8 mouse cellular contexts compared by ENCODE assay signal in genomic region chr11:120948328-120948727, GRCm38 (mm10). TPM values are rescaled to one million over a fixed set of nuclear protein-coding genes. Genes with fewer than 3 reads are reported as not detected.
DNase-seq lines count a peak whose midpoint lies in the region; ATAC-seq and TF ChIP-seq lines count a peak whose summit lies in the region.

Gene Slc16a3 (plus strand): TSS chr11:120948480.

- TF ChIP-seq CTCF in olfactory bulb, adult 2 months (IDR thresholded peaks at IDR 0.05; ENCODE audit: insufficient read depth, low read depth, low read length): no peak

- WGBS in heart, embryonic 10.5 days: 21% methylated on average over 12 of the region's 12 CpGs
- WGBS in liver, embryonic 11.5 days: 13% methylated on average over 12 of the region's 12 CpGs
- 41% methylated on average over 12 of the region's 12 CpGs for WGBS in olfactory bulb, adult 2 months

- peak within 1 kb of the TSS; percentile 90 for H3K4me2 ChIP-seq in liver, embryonic 11.5 days

- H3K4me3 ChIP-seq in heart, embryonic 10.5 days: peak within 1 kb of the TSS; percentile 69
- peak within 1 kb of the TSS; percentile 76 to 86 for H3K4me3 ChIP-seq in ES-E14 (ENCODE audit: insufficient read depth in 1 of 2, low read depth in 1 of 2, low read length in 2 of 2, poor library complexity in 1 of 2, severe bottlenecking in 1 of 2)
- H3K4me3 ChIP-seq in liver, embryonic 11.5 days (ENCODE audit: low read depth, low read length): peak within 1 kb of the TSS; percentile 87
- peak within 1 kb of the TSS; percentile 36 for H3K4me3 ChIP-seq in olfactory bulb, adult 2 months (ENCODE audit: insufficient read depth, low read depth, low read length)

- no peaks in the 10 kb centered on the region for H3K9me3 ChIP-seq in heart, embryonic 10.5 days
- no peaks in the 10 kb centered on the region for H3K9me3 ChIP-seq in ES-E14 (ENCODE audit: control insufficient read depth, insufficient read depth, low read depth, low read length)
- no peaks in the 10 kb centered on the region for H3K9me3 ChIP-seq in liver, embryonic 11.5 days (ENCODE audit: control insufficient read depth, low read length)

- no peak for DNase-seq in heart, embryonic 10.5 days (ENCODE audit: low spot score)
- no peak for DNase-seq in heart, postnatal 25 days (ENCODE audit: low spot score)
- DNase-seq in ES-E14 (ENCODE audit: low read depth, low spot score): no peak
- DNase-seq in gastrocnemius, postnatal 25 days: no peak
- no peak for DNase-seq in liver, embryonic 11.5 days (ENCODE audit: low spot score)
- no peak for DNase-seq in adrenal gland, adult 2 months
- no peak for DNase-seq in left cerebral cortex, postnatal 14 days (ENCODE audit: low spot score in 2 of 2)

- H3K36me3 ChIP-seq in heart, embryonic 10.5 days: no peaks in the 10 kb centered on the region; the same call in 1 of the 2 replicates
- H3K36me3 ChIP-seq in ES-E14 (ENCODE audit: control insufficient read depth, insufficient read depth, low read length, poor library complexity, severe bottlenecking): peaks cover 8% of the 10 kb centered on the region; the same call in 1 of the 2 replicates
- H3K36me3 ChIP-seq in liver, embryonic 11.5 days (ENCODE audit: control insufficient read depth, insufficient read depth, low read length): no peaks in the 10 kb centered on the region

- peak within 1 kb of the TSS; percentile 97 for H3K27ac ChIP-seq in heart, embryonic 10.5 days
- peak within 1 kb of the TSS; percentile 16; the same call in 1 of the 2 replicates for H3K27ac ChIP-seq in ES-E14 (ENCODE audit: insufficient read depth, low read depth, low read length, poor library complexity, severe bottlenecking)
- peak within 1 kb of the TSS; percentile 91 for H3K27ac ChIP-seq in liver, embryonic 11.5 days (ENCODE audit: low read depth, low read length)
- no peak within 1 kb of the TSS for H3K27ac ChIP-seq in olfactory bulb, adult 2 months (ENCODE audit: insufficient read depth, low read depth, low read length)

- intact Hi-C loops in heart, postnatal 25 days (cut with DNase I): no loop called here
- intact Hi-C loops in left cerebral cortex, postnatal 14 days (cut with DNase I): no loop called here

- H3K9ac ChIP-seq in ES-E14 (ENCODE audit: insufficient read depth, low read depth, low read length, poor library complexity, severe bottlenecking): peak within 1 kb of the TSS; percentile 77
- H3K9ac ChIP-seq in liver, embryonic 11.5 days (ENCODE audit: low read depth, low read length): peak within 1 kb of the TSS; percentile 97

- no peak for ATAC-seq in liver, embryonic 11.5 days (replicated peaks; ENCODE audit: low FRiP score)

- TF ChIP-seq POLR2A in olfactory bulb, adult 2 months (IDR thresholded peaks at IDR 0.05; ENCODE audit: insufficient read depth, low read depth, low read length): no peak

- peaks cover 47% of the 10 kb centered on the region for H3K4me1 ChIP-seq in heart, embryonic 10.5 days
- H3K4me1 ChIP-seq in ES-E14 (ENCODE audit: control insufficient read depth in 2 of 2, insufficient read depth in 2 of 2, low read length in 2 of 2, poor library complexity in 1 of 2): peaks cover 3 to 42% of the 10 kb centered on the region in 2 experiments; a peak in 3 of 4 replicates
- H3K4me1 ChIP-seq in liver, embryonic 11.5 days (replicated peaks; ENCODE audit: control insufficient read depth, insufficient read depth, low read length): peaks cover 28% of the 10 kb centered on the region
- H3K4me1 ChIP-seq in olfactory bulb, adult 2 months (ENCODE audit: control insufficient read depth, insufficient read depth, low read length): peaks cover 27% of the 10 kb centered on the region

- in situ Hi-C loops in ES-E14 (cut with MboI; ENCODE audit: low sequenced_read_pairs in 2 of 2, unreplicated experiment in 2 of 2): no loop called here

- peaks cover 9% of the 10 kb centered on the region; the same call in 1 of the 2 replicates for H3K27me3 ChIP-seq in heart, embryonic 10.5 days (ENCODE audit: insufficient read depth, poor library complexity, severe bottlenecking)
- H3K27me3 ChIP-seq in liver, embryonic 11.5 days (replicated peaks; ENCODE audit: control insufficient read depth, insufficient read depth, low read length): no peaks in the 10 kb centered on the region

TF ChIP-seq in ES-E14, 5 proteins besides CTCF, POLR2A, EP300 and RAD21:
- TF ChIP-seq ZNF384 (IDR thresholded peaks at IDR 0.05; ENCODE audit: low read depth, low read length): no peak
- TF ChIP-seq HCFC1 (IDR thresholded peaks at IDR 0.05; ENCODE audit: borderline replicate concordance, insufficient read depth, low read length): no peak
- no peak for TF ChIP-seq MAFK (IDR thresholded peaks at IDR 0.05; ENCODE audit: insufficient read depth, low read depth, low read length)
- no peak for TF ChIP-seq ZC3H11A (IDR thresholded peaks at IDR 0.05; ENCODE audit: borderline replicate concordance, low read depth, low read length)
- TF ChIP-seq CHD2 (IDR thresholded peaks at IDR 0.05; ENCODE audit: low read depth, low read length): no peak

RNA-seq across cellular contexts. Expression of gene Slc16a3, which starts in this region (rescaled TPM):
- 416 and 440 TPM in 2 replicates for polyA plus RNA-seq in heart, embryonic 10.5 days (2016; fragmentation: Nextera tagmentation; extraction: Ambion mirVana)
- total RNA-seq in heart, postnatal 25 days (2021): 1 to 10 TPM in 1 of 2 experiments, under 1 TPM in 1; 0.87 to 2.1 TPM
- total RNA-seq in ES-E14 (2012; rRNA removed): 261 and 568 TPM in 2 replicates
- 100 to 1,000 TPM; 313 to 418 TPM for total RNA-seq in gastrocnemius, postnatal 25 days (2021)
- polyA plus RNA-seq in liver, embryonic 11.5 days (2014; fragmentation: Nextera tagmentation; extraction: Ambion mirVana): 257 and 272 TPM in 2 replicates
- not detected in 2 replicates for polyA plus RNA-seq in olfactory bulb, adult 2 months (2012; ENCODE audit: insufficient read depth, insufficient read length, low replicate concordance, missing spikeins)
- 1 to 10 TPM; 1.2 to 1.3 TPM for total RNA-seq in adrenal gland, adult 2 months (2021)
- polyA plus RNA-seq in adrenal gland, adult 2 months (2012; rRNA removed): 1.4 and 2.5 TPM in 2 replicates
- 1 to 10 TPM; 3.2 to 4.2 TPM for total RNA-seq in left cerebral cortex, postnatal 14 days (2021)

Comparison
In these comparisons a context has a peak if more than half of its experiments do, and no peak if none do; other contexts are left out.
1. RNA of gene Slc16a3 (total RNA-seq): 313 to 418 TPM in gastrocnemius, postnatal 25 days and 261 to 568 TPM in ES-E14; 3.2 to 4.2 TPM in left cerebral cortex, postnatal 14 days, 0.87 to 2.1 TPM in heart, postnatal 25 days and 1.2 to 1.3 TPM in adrenal gland, adult 2 months; every median in the first group is over 10 times any median in the second.
2. RNA of gene Slc16a3 (polyA plus RNA-seq): 416 to 440 TPM in heart, embryonic 10.5 days and 257 to 272 TPM in liver, embryonic 11.5 days; 1.4 to 2.5 TPM in adrenal gland, adult 2 months and not detected in olfactory bulb, adult 2 months; every median in the first group is over 10 times any median in the second.
3. H3K4me3 ChIP-seq: peak in every context shown above with its lines; median percentile 87 in liver, embryonic 11.5 days; 81 in ES-E14; 69 in heart, embryonic 10.5 days; 36 in olfactory bulb, adult 2 months.